Comparison of ENCODE assay signal across 22 mouse cellular contexts in genomic region chr13:101338280-101338872, GRCm38 (mm10).
DNase-seq lines count a peak whose midpoint lies in the region; ATAC-seq and TF ChIP-seq lines count a peak whose summit lies in the region.
"Had no signal": no experiment of that assay in that cellular context is flagged by ENCODE, and none has a peak within 500 bp of the region (broad histone marks: within the 10 kb centered on the region; RNA-seq: fewer than 3 reads in every experiment).

No protein-coding gene starts in this region.

- no peak for DNase-seq in frontal cortex, adult 2 months (ENCODE audit: extremely low spot score in 1 of 2, low spot score in 1 of 2)
- DNase-seq in limb, embryonic 14.5 days (ENCODE audit: low spot score) = peak; percentile 91
- no peak for DNase-seq in lung, postnatal 10 days
- DNase-seq: adrenal gland, adult 2 months; adrenal gland, postnatal 10 days; adrenal gland, postnatal 25 days; cerebellum, adult 11 months; cerebellum, adult 18-20 months; cerebellum, adult 8-10 months; cerebellum, adult 9-11 months; cerebellum, postnatal 14 days; cerebellum, postnatal 36 days; embryo, embryonic 11 days had no signal

- H3K4me2 ChIP-seq in limb, embryonic 14.5 days (replicated peaks; ENCODE audit: low read depth, low read length, severe bottlenecking) = no peak overlapping the region
- H3K4me2 ChIP-seq in limb, embryonic 15.5 days = no peak overlapping the region
- H3K4me2 ChIP-seq: embryonic facial prominence, embryonic 12.5 days; embryonic facial prominence, embryonic 15.5 days; forebrain, embryonic 12.5 days had no signal

- H3K27ac ChIP-seq in limb, embryonic 14.5 days (replicated peaks; ENCODE audit: low read depth, low read length) = no peak overlapping the region
- peak overlapping the region; percentile 55 for H3K27ac ChIP-seq in limb, embryonic 15.5 days
- H3K27ac ChIP-seq: embryonic facial prominence, embryonic 12.5 days; embryonic facial prominence, embryonic 15.5 days; forebrain, embryonic 10.5 days; forebrain, embryonic 12.5 days had no signal

- no peaks in the 10 kb centered on the region for H3K27me3 ChIP-seq in limb, embryonic 14.5 days (ENCODE audit: control insufficient read depth, insufficient read depth, low read length)
- no peaks in the 10 kb centered on the region for H3K27me3 ChIP-seq in limb, embryonic 15.5 days
- H3K27me3 ChIP-seq: embryonic facial prominence, embryonic 12.5 days; embryonic facial prominence, embryonic 15.5 days; forebrain, embryonic 12.5 days had no signal

- no peaks in the 10 kb centered on the region for H3K4me1 ChIP-seq in limb, embryonic 14.5 days (ENCODE audit: control insufficient read depth, insufficient read depth, low read length)
- H3K4me1 ChIP-seq in limb, embryonic 15.5 days = 0 out of 2 replicates have a peak, but pooled peaks cover 3% of the 10 kb centered on the region
- H3K4me1 ChIP-seq: embryonic facial prominence, embryonic 12.5 days; embryonic facial prominence, embryonic 15.5 days; forebrain, embryonic 10.5 days; forebrain, embryonic 12.5 days had no signal

- no peak overlapping the region for H3K4me3 ChIP-seq in limb, embryonic 14.5 days (replicated peaks; ENCODE audit: low read length)
- no peak overlapping the region for H3K4me3 ChIP-seq in limb, embryonic 15.5 days
- H3K4me3 ChIP-seq: embryonic facial prominence, embryonic 12.5 days; embryonic facial prominence, embryonic 15.5 days; erythroblast, embryonic 14.5 days; forebrain, embryonic 10.5 days; forebrain, embryonic 12.5 days had no signal

- no peak overlapping the region for H3K9ac ChIP-seq in limb, embryonic 14.5 days (ENCODE audit: low read depth, low read length, severe bottlenecking)
- no peak overlapping the region for H3K9ac ChIP-seq in limb, embryonic 15.5 days
- H3K9ac ChIP-seq: embryonic facial prominence, embryonic 12.5 days; embryonic facial prominence, embryonic 15.5 days; forebrain, embryonic 12.5 days had no signal

- H3K9me3 ChIP-seq in limb, embryonic 14.5 days (ENCODE audit: control insufficient read depth, low read length) = no peaks in the 10 kb centered on the region
- H3K9me3 ChIP-seq in limb, embryonic 15.5 days = no peaks in the 10 kb centered on the region
- H3K9me3 ChIP-seq: embryonic facial prominence, embryonic 12.5 days; embryonic facial prominence, embryonic 15.5 days; forebrain, embryonic 10.5 days; forebrain, embryonic 12.5 days had no signal

- no peak for TF ChIP-seq POLR2A in limb, embryonic 14.5 days (IDR thresholded peaks at IDR 0.05; ENCODE audit: borderline replicate concordance, extremely low read depth, insufficient read depth, insufficient read length)

- H3K36me3 ChIP-seq in limb, embryonic 14.5 days (ENCODE audit: control insufficient read depth, insufficient read depth, low read length) = no peaks in the 10 kb centered on the region
- H3K36me3 ChIP-seq in limb, embryonic 15.5 days = no peaks in the 10 kb centered on the region
- H3K36me3 ChIP-seq: embryonic facial prominence, embryonic 12.5 days; embryonic facial prominence, embryonic 15.5 days; forebrain, embryonic 10.5 days; forebrain, embryonic 12.5 days had no signal

- WGBS in limb, embryonic 14.5 days = 45% methylated on average over 3 of the region's 3 CpGs
- WGBS in limb, embryonic 15.5 days = 52% methylated on average over 3 of the region's 3 CpGs

- peak; percentile 69 for ATAC-seq in frontal cortex, adult (ENCODE audit: low TSS enrichment)
- ATAC-seq in limb, embryonic 14.5 days (ENCODE audit: low FRiP score, low read depth) = peak; percentile 83
- ATAC-seq in limb, embryonic 15.5 days (ENCODE audit: insufficient number of reproducible peaks, low FRiP score, low TSS enrichment, low read depth) = peak; percentile 67
- ATAC-seq: forebrain, embryonic 14.5 days; forebrain, embryonic 16.5 days had no signal
